Mouse (Mus musculus) neural tube, embryonic 14.5 days (tissue): ENCODE measurements around the gene Ankrd42. TPM values are rescaled to one million over a fixed set of nuclear protein-coding genes. Genes with fewer than 3 reads are reported as not detected.
A peak's percentile ranks its signal among the peaks of the same experiment; 100 is the strongest.

Source experiments
- ATAC-seq: fragments of 200-750 bp; cut with Nextera tagmentation; 2 replicates; pipeline ENCODE4 v1.8.0; 2017; ENCODE audit warnings: low read depth, mild to moderate bottlenecking, moderate TSS enrichment, moderate library complexity
- H3K27ac ChIP-seq: fragments of 300-500 bp; sonication (generic); 2 replicates; pipeline ENCODE4 v1.5.1; 2014; ENCODE audit warnings: low read depth, mild to moderate bottlenecking, control low read depth, low read length, moderate library complexity, mixed read lengths
- H3K27me3 ChIP-seq: fragments of 300-500 bp; sonication (generic); 2 replicates; pipeline ENCODE4 v1.6.1; 2014; ENCODE audit warnings: low read length; ENCODE audit not compliant: control insufficient read depth, insufficient read depth
- H3K36me3 ChIP-seq: fragments of 300-500 bp; sonication (generic); 2 replicates; pipeline ENCODE4 v1.6.1; 2014; ENCODE audit warnings: low read length, mixed read lengths; ENCODE audit not compliant: control insufficient read depth, insufficient read depth
- H3K4me1 ChIP-seq: fragments of 300-500 bp; sonication (generic); 2 replicates; pipeline ENCODE4 v1.6.1; 2014; ENCODE audit warnings: low read length; ENCODE audit not compliant: control insufficient read depth, insufficient read depth
- H3K4me2 ChIP-seq: fragments of 300-500 bp; sonication (generic); 2 replicates; pipeline ENCODE4 v1.6.1; 2014; ENCODE audit warnings: mild to moderate bottlenecking, low read depth, low read length, control low read depth
- H3K4me3 ChIP-seq: fragments of 300-500 bp; sonication (generic); 2 replicates; pipeline ENCODE4 v1.5.1; 2014; ENCODE audit warnings: low read depth, low read length, control low read depth, mixed read lengths
- H3K9ac ChIP-seq: fragments of 300-500 bp; sonication (generic); replicated peaks from 2 replicates; pipeline ENCODE4 v1.6.1; 2014; ENCODE audit warnings: low read depth, mild to moderate bottlenecking, control low read depth, low read length, mixed read lengths
- H3K9me3 ChIP-seq: fragments of 300-500 bp; sonication (generic); 2 replicates; pipeline ENCODE4 v1.6.1; 2016; ENCODE audit warnings: low read length; ENCODE audit not compliant: control insufficient read depth
- WGBS: fragments of 180-500 bp; shearing (Covaris S2); extraction: QIAGEN DNeasy Blood & Tissue Kit; methylation state at CpG from one replicate; pipeline ENCODE4 v1.1.7; 2014; 5-methylcytosine and 5-hydroxymethylcytosine counted together
- polyA plus RNA-seq: library from polyadenylated mRNA; unstranded; fragments of >200 nt; fragmentation: Nextera tagmentation; extraction: Ambion mirVana; gene quantifications from 2 replicates; pipeline ENCODE4 v1.2.1, GENCODE M21; 2014

Gene Ankrd42
- polyA plus RNA-seq, 1 experiment from 2014 or later: 16.5 TPM

GRCm38 (mm10) chr7:92590842-92591241 is 46.1 kb downstream of the Ankrd42 start:
- WGBS: 87% methylated on average over 2 of the region's 2 CpGs
- Histone ChIP-seq H3K4me3 (no peak overlapping the region), H3K27ac (no peak overlapping the region), H3K27me3 (no peaks in the 10 kb centered on the region), H3K9me3 (no peaks in the 10 kb centered on the region), H3K4me2 (no peak overlapping the region), H3K9ac (no peak overlapping the region), H3K36me3 (no peaks in the 10 kb centered on the region), H3K4me1 (no peaks in the 10 kb centered on the region)
- ATAC-seq: no peak

- ATAC-seq: no peak
- Histone ChIP-seq H3K36me3 (no peaks in the 10 kb centered on the region), H3K9ac (no peak overlapping the region), H3K4me3 (no peak overlapping the region), H3K4me2 (no peak overlapping the region), H3K27ac (no peak overlapping the region), H3K4me1 (no peaks in the 10 kb centered on the region), H3K9me3 (no peaks in the 10 kb centered on the region), H3K27me3 (no peaks in the 10 kb centered on the region)
- WGBS: 91% methylated on average over 7 of the region's 7 CpGs
Measured at GRCm38 (mm10) chr7:92589986-92590385, 47.0 kb downstream of the Ankrd42 start.

- Histone ChIP-seq H3K9me3 (no peaks in the 10 kb centered on the region), H3K4me1 (no peaks in the 10 kb centered on the region), H3K27me3 (no peaks in the 10 kb centered on the region), H3K36me3 (peaks cover under 1% of the 10 kb centered on the region), H3K4me2 (no peak overlapping the region), H3K4me3 (no peak overlapping the region), H3K27ac (no peak overlapping the region), H3K9ac (no peak overlapping the region)
- no peak for ATAC-seq
- WGBS: 94% methylated on average over 7 of the region's 7 CpGs
Measured at GRCm38 (mm10) chr7:92583567-92583966, 53.4 kb downstream of the Ankrd42 start.

GRCm38 (mm10) chr7:92580491-92581207 is 56.3 kb downstream of the Ankrd42 start:
- Histone ChIP-seq H3K27me3 (no peaks in the 10 kb centered on the region), H3K9ac (no peak overlapping the region), H3K4me3 (no peak overlapping the region), H3K4me2 (no peak overlapping the region), H3K9me3 (no peaks in the 10 kb centered on the region), H3K36me3 (peaks cover 10% of the 10 kb centered on the region), H3K27ac (no peak overlapping the region), H3K4me1 (no peaks in the 10 kb centered on the region)
- no peak for ATAC-seq
- 89% methylated on average over 5 of the region's 5 CpGs for WGBS

GRCm38 (mm10) chr7:92566775-92567174 is 70.2 kb downstream of the Ankrd42 start:
- 0 out of 2 replicates have a peak, but pooled peaks cover 6% of the 10 kb centered on the region for H3K4me1 ChIP-seq
- 86% methylated on average over 1 of the region's 1 CpGs for WGBS
- no peak overlapping the region for H3K9ac ChIP-seq
- peaks cover 15% of the 10 kb centered on the region for H3K36me3 ChIP-seq
- no peak for ATAC-seq
- no peak overlapping the region for H3K4me3 ChIP-seq
- H3K9me3 ChIP-seq: no peaks in the 10 kb centered on the region
- no peaks in the 10 kb centered on the region for H3K27me3 ChIP-seq
- H3K4me2 ChIP-seq: no peak overlapping the region
- H3K27ac ChIP-seq: no peak overlapping the region

- H3K27ac ChIP-seq: peak within 1 kb of the TSS; percentile 93
- H3K4me2 ChIP-seq: peak within 1 kb of the TSS; percentile 54
- no peaks in the 10 kb centered on the region for H3K9me3 ChIP-seq
- H3K4me1 ChIP-seq: 0 out of 2 replicates have a peak, but pooled peaks cover 6% of the 10 kb centered on the region
- WGBS: 1% methylated on average over 50 of the region's 60 CpGs
- no peaks in the 10 kb centered on the region for H3K36me3 ChIP-seq
- ATAC-seq: peak; percentile 98
- H3K9ac ChIP-seq: peak within 1 kb of the TSS; percentile 70
- H3K4me3 ChIP-seq: peak within 1 kb of the TSS; percentile 90
- H3K27me3 ChIP-seq: no peaks in the 10 kb centered on the region
Measured at GRCm38 (mm10) chr7:92560986-92561876, 75.7 kb downstream of the Ankrd42 start, which contains the start of gene Ccdc90b. Gene Ccdc90b, plus strand, starts transcription at chr7:92561149.

- H3K4me2 ChIP-seq: no peak overlapping the region
- no peak overlapping the region for H3K4me3 ChIP-seq
- H3K4me1 ChIP-seq: 0 out of 2 replicates have a peak, but pooled peaks cover 6% of the 10 kb centered on the region
- no peak overlapping the region for H3K9ac ChIP-seq
- H3K27ac ChIP-seq: no peak overlapping the region
- WGBS: 94% methylated on average over 2 of the region's 2 CpGs
- no peaks in the 10 kb centered on the region for H3K36me3 ChIP-seq
- H3K27me3 ChIP-seq: no peaks in the 10 kb centered on the region
- H3K9me3 ChIP-seq: no peaks in the 10 kb centered on the region
- no peak for ATAC-seq
Measured at GRCm38 (mm10) chr7:92558744-92559143, 78.2 kb downstream of the Ankrd42 start.

GRCm38 (mm10) chr7:92550990-92551392 is 86.0 kb downstream of the Ankrd42 start:
- no peak overlapping the region for H3K27ac ChIP-seq
- peak; percentile 80; the same call in 1 of the 2 replicates for ATAC-seq

More at GRCm38 (mm10) chr7:92550990-92551392, 86.0 kb downstream of the Ankrd42 start:
- no peaks in the 10 kb centered on the region for H3K36me3 ChIP-seq
- H3K4me3 ChIP-seq: no peak overlapping the region
- H3K27me3 ChIP-seq: no peaks in the 10 kb centered on the region
- WGBS: 54% methylated on average over 4 of the region's 4 CpGs
- H3K4me1 ChIP-seq: no peaks in the 10 kb centered on the region
- H3K4me2 ChIP-seq: no peak overlapping the region
- no peak overlapping the region for H3K9ac ChIP-seq
- H3K9me3 ChIP-seq: no peaks in the 10 kb centered on the region
